7 mouse cellular contexts compared by ENCODE assay signal in the genomic region with DNA sequence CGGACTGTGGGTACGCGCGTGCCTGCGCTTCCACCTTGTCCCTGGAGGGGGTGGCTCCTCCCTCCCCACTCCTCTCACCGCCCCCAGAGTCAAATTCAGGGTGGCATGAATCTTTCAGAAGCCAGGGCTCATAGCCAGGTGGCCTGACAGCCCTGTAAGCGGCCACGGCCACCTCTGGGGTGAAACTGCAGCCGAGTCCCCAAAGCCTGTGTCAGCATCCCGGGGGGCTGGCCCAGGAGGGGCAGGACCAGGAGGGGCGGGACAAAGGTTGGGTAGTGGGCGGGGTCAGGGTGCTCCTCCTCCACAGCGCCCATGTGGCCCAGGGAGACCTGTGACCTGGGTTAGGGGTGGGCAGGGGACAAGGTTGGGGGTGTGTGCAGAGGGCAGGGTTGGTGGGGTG. TPM values are rescaled to one million over a fixed set of nuclear protein-coding genes. Genes with fewer than 3 reads are reported as not detected.
DNase-seq lines count a peak whose midpoint lies in the region; ATAC-seq and TF ChIP-seq lines count a peak whose summit lies in the region.

No protein-coding gene starts in this region.

- H3K4me1 ChIP-seq in forebrain, embryonic 10.5 days, result peaks cover 77% of the 10 kb centered on the region
- H3K4me1 ChIP-seq in limb, embryonic 14.5 days (ENCODE audit: control insufficient read depth, insufficient read depth, low read length), result peaks cover 21% of the 10 kb centered on the region
- H3K4me1 ChIP-seq in neural tube, embryonic 14.5 days (ENCODE audit: control insufficient read depth, insufficient read depth, low read length), result peaks cover 7% of the 10 kb centered on the region

- peak overlapping the region; percentile 31 for H3K4me3 ChIP-seq in forebrain, embryonic 10.5 days
- H3K4me3 ChIP-seq in limb, embryonic 14.5 days (replicated peaks; ENCODE audit: low read length), result peak overlapping the region; percentile 28
- no peak overlapping the region for H3K4me3 ChIP-seq in neural tube, embryonic 14.5 days (ENCODE audit: low read depth, low read length)

- no peak for TF ChIP-seq POLR2A in limb, embryonic 14.5 days (IDR thresholded peaks at IDR 0.05; ENCODE audit: borderline replicate concordance, extremely low read depth, insufficient read depth, insufficient read length)

- H3K27me3 ChIP-seq in forebrain, embryonic 10.5 days (ENCODE audit: poor library complexity, severe bottlenecking), result peaks cover 8% of the 10 kb centered on the region; the same call in 1 of the 2 replicates
- H3K27me3 ChIP-seq in limb, embryonic 14.5 days (ENCODE audit: control insufficient read depth, insufficient read depth, low read length), result no peaks in the 10 kb centered on the region
- H3K27me3 ChIP-seq in neural tube, embryonic 14.5 days (ENCODE audit: control insufficient read depth, insufficient read depth, low read length), result no peaks in the 10 kb centered on the region

- 9% methylated on average over 13 of the region's 13 CpGs for WGBS in forebrain, embryonic 10.5 days
- WGBS in limb, embryonic 14.5 days, result under 1% methylated on average over 13 of the region's 13 CpGs
- 9% methylated on average over 13 of the region's 13 CpGs for WGBS in neural tube, embryonic 14.5 days

- no peak for ATAC-seq in limb, embryonic 14.5 days (ENCODE audit: low FRiP score, low read depth)
- no peak for ATAC-seq in neural tube, embryonic 14.5 days (ENCODE audit: low read depth)
- ATAC-seq in erythroid progenitor cell, adult 5-6 weeks (replicated peaks; ENCODE audit: low FRiP score, poor library complexity, severe bottlenecking), result no peak

- peak; percentile 69 for DNase-seq in thymus, postnatal 4 days
- DNase-seq in thymus, postnatal 10 days (ENCODE audit: low spot score in 2 of 2), result no peak
- DNase-seq in forebrain, embryonic 10.5 days (ENCODE audit: extremely low spot score, low spot score), result no peak
- DNase-seq in limb, embryonic 14.5 days (ENCODE audit: low spot score), result no peak
- no peak for DNase-seq in layer of hippocampus, adult 8-10 months (ENCODE audit: low spot score in 2 of 2)

- H3K27ac ChIP-seq in forebrain, embryonic 10.5 days, result peak overlapping the region; percentile 56; the same call in 1 of the 2 replicates
- H3K27ac ChIP-seq in limb, embryonic 14.5 days (replicated peaks; ENCODE audit: low read depth, low read length), result no peak overlapping the region
- no peak overlapping the region for H3K27ac ChIP-seq in neural tube, embryonic 14.5 days (ENCODE audit: low read depth, low read length)

- H3K4me2 ChIP-seq in limb, embryonic 14.5 days (replicated peaks; ENCODE audit: low read depth, low read length, severe bottlenecking), result peak overlapping the region; percentile 56
- peak overlapping the region; percentile 39 for H3K4me2 ChIP-seq in neural tube, embryonic 14.5 days (ENCODE audit: low read depth, low read length)

- no peaks in the 10 kb centered on the region; the same call in 1 of the 2 replicates for H3K36me3 ChIP-seq in forebrain, embryonic 10.5 days (replicated peaks)
- no peaks in the 10 kb centered on the region for H3K36me3 ChIP-seq in limb, embryonic 14.5 days (ENCODE audit: control insufficient read depth, insufficient read depth, low read length)
- no peaks in the 10 kb centered on the region for H3K36me3 ChIP-seq in neural tube, embryonic 14.5 days (ENCODE audit: control insufficient read depth, insufficient read depth, low read length)

- H3K9ac ChIP-seq in limb, embryonic 14.5 days (ENCODE audit: low read depth, low read length, severe bottlenecking), result no peak overlapping the region
- H3K9ac ChIP-seq in neural tube, embryonic 14.5 days (replicated peaks; ENCODE audit: low read depth, low read length), result no peak overlapping the region

- H3K9me3 ChIP-seq in forebrain, embryonic 10.5 days, result no peaks in the 10 kb centered on the region
- H3K9me3 ChIP-seq in limb, embryonic 14.5 days (ENCODE audit: control insufficient read depth, low read length), result no peaks in the 10 kb centered on the region
- H3K9me3 ChIP-seq in neural tube, embryonic 14.5 days (ENCODE audit: control insufficient read depth, low read length), result no peaks in the 10 kb centered on the region

RNA-seq across cellular contexts. Expression of gene 2900026A02Rik, which starts 57.9 kb away (rescaled TPM):
- 4.4 and 4.5 TPM in 2 replicates for polyA plus RNA-seq in forebrain, embryonic 10.5 days (2016; fragmentation: Nextera tagmentation; extraction: Ambion mirVana)
- polyA plus RNA-seq in limb, embryonic 14.5 days (2012; rRNA removed), result 13.6 and 14.5 TPM in 2 replicates
- 7.0 and 7.1 TPM in 2 replicates for polyA plus RNA-seq in limb, embryonic 14.5 days (2014; fragmentation: Nextera tagmentation; extraction: Ambion mirVana)
- polyA plus RNA-seq in neural tube, embryonic 14.5 days (2014; fragmentation: Nextera tagmentation; extraction: Ambion mirVana), result 2.1 and 2.5 TPM in 2 replicates
- total RNA-seq in layer of hippocampus, adult 8-10 months (2022), result 10 to 100 TPM; 56.0 to 66.0 (median 61.1) TPM
- total RNA-seq in erythroid progenitor cell, adult 5-6 weeks (2015; ENCODE audit: low replicate concordance), result 1.8 and 2.1 TPM in 2 replicates
- 0.13 TPM in 1 of 2 replicates, not detected in the other for total RNA-seq in erythroid progenitor cell, adult 5-6 weeks (2017; ENCODE audit: low replicate concordance)
